Mouse (Mus musculus): ENCODE results near the gene Syngr2.

GRCm38 (mm10) chr11:117762246-117762645 is 47.2 kb upstream of the Syngr2 start:
- TF ChIP-seq CTCF (conservative IDR thresholded peaks at IDR 0.05; ENCODE audit: insufficient read depth, insufficient read length, low read depth, low read length) (no peak), POLR2A (IDR thresholded peaks at IDR 0.05; ENCODE audit: low read depth, low read length) (no peak)
